Mouse (Mus musculus) brain, adult 2 months (tissue): ENCODE measurements around the gene Olfr458.
"Not testable (repeated sequence)": the region's sequence is repeated elsewhere in the genome, so short reads cannot be mapped to it uniquely, and the experiment has no call there.

Source experiments
- DNase-seq: peaks from one replicate; pipeline ENCODE4 v3.0.0; 2011; ENCODE audit warnings: low read depth, low spot score

Olfr458 gene

GRCm38 (mm10) chr6:42465096-42465495 lies at the start of gene Olfr458:
Olfr458 (minus strand) TSS chr6:42465196.
- DNase-seq: no peak

DNA sequence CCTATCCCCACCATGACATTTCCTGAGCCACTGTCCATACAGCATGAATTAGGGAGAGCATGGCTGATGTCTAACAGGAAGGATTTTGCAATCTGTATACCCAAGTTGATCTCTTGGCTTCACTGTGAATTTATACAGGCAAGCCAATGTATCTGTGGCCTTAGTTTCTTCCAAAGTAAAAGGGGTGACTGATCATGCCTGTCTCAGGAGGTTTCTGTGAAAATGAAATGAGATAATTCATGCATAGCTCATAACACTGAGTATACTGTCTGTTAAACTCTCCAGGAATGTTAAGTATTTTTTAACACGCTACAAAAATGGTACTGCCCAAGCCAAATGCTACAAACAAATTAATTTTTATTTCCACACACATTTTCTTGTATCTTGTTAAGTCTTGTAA lies 48.5 kb upstream of the Olfr458 start:
- no peak for DNase-seq

GRCm38 (mm10) chr6:42509311-42509710 lies 44.3 kb upstream of the Olfr458 start:
- DNase-seq: peak; percentile 2

- DNase-seq: peak; percentile 2
Observed at GRCm38 (mm10) chr6:42503478-42503877, 38.5 kb upstream of the Olfr458 start.

DNA sequence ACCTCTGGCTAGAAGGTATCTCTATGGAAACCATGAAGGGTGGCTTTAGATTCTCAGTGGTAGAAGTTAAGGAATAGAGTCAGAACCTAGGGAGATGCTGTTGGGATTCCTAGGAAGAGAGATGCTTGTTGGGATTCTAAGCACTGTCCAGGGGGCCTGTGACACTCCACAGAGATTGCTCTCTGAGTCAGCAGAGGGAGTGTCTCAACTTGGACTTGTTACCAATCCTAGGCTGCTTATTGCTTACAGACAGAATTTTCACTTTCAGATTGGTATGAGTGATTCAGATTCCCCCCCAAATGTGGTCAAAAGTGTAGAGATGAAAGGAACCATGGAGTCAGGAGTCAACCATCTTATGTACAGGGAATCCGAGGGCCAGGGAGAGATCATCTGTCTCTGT lies 24.7 kb upstream of the Olfr458 start:
- no peak for DNase-seq

DNA sequence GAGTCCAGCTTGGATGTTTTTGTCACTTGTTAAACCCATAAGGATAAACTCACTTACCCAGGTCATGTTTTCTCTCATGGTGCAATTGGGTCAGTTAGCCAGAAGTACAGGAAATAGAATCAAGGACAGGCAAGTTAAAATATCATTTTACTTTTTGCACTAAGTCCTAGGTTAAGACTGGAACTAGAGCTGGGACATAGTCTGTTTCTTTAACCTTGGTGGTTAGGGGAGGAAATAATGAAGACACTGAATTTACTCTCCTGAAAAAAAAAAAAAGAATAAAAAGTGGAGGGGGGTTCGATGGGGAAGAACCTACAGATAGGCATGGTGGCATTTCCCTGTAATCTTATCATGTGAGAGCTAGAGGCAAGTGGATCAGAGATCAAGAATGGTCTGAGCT lies 22.1 kb upstream of the Olfr458 start, which contains the start of gene Olfr456:
Olfr456 (minus strand) TSS at position 101 of the 400 bp plus-strand sequence.
- no peak for DNase-seq

GRCm38 (mm10) chr6:42484633-42485032 lies 19.6 kb upstream of the Olfr458 start:
- DNase-seq: no peak

DNA sequence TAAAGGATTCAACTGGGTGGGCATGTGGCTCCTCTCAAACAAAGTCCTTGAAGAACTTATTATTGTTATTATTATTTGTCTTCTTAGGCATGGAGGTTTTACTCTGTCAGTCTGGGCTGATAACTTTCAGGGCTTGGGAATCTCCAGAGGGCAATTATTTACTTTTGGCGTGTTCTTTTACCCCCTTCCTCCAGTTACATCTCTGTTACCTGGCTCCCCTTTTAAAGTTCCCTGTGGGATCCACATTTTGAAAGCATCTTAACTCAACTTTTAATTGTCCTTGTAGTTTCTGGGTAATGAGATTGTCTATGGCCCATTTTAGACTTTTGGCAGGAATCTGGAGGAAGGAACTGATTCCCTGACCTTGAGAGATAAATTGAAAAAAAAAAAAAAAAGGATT lies 11.2 kb upstream of the Olfr458 start, which contains the start of gene Olfr457:
Olfr457 (minus strand) TSS at position 101 of the 400 bp plus-strand sequence.
- DNase-seq: no peak

GRCm38 (mm10) chr6:42471298-42471697 lies 6.3 kb upstream of the Olfr458 start:
- DNase-seq: not testable (repeated sequence)

- DNase-seq: no peak
Observed at GRCm38 (mm10) chr6:42470542-42470941, 5.5 kb upstream of the Olfr458 start.

GRCm38 (mm10) chr6:42447381-42447780 lies 17.6 kb downstream of the Olfr458 start:
- DNase-seq: no peak

DNA sequence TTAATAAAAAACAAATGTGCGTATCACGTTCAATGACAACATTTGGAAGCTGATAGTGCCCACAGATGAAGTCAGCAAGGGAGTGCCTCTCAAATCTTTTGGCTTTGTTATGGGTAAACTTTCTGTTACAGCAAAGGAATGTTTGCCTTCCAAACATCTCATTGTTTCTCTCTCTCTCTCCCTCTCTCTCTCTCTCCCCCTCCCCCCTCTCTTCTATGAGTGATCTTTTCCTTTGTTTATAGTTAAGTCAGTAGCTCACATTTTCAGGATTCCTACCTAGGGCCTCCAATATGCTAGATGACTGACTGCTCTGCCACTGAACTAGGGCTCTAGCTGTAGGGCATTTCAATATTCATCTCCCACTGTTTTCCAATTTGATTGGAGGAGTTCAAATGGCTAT lies 20.5 kb downstream of the Olfr458 start:
- no peak for DNase-seq

- no peak for DNase-seq
Observed at GRCm38 (mm10) chr6:42441395-42441794, 23.6 kb downstream of the Olfr458 start.

GRCm38 (mm10) chr6:42435490-42435889 lies 29.5 kb downstream of the Olfr458 start:
- no peak for DNase-seq

- no peak for DNase-seq
Observed at GRCm38 (mm10) chr6:42434446-42434845, 30.6 kb downstream of the Olfr458 start, which contains the start of gene Tas2r126. Tas2r126 (plus strand) TSS chr6:42434535.

GRCm38 (mm10) chr6:42433554-42433953 lies 31.4 kb downstream of the Olfr458 start:
- DNase-seq: no peak

GRCm38 (mm10) chr6:42426337-42426736 lies 38.7 kb downstream of the Olfr458 start:
- peak; percentile 56 for DNase-seq

GRCm38 (mm10) chr6:42424472-42424871 lies 40.5 kb downstream of the Olfr458 start:
- DNase-seq: no peak

DNA sequence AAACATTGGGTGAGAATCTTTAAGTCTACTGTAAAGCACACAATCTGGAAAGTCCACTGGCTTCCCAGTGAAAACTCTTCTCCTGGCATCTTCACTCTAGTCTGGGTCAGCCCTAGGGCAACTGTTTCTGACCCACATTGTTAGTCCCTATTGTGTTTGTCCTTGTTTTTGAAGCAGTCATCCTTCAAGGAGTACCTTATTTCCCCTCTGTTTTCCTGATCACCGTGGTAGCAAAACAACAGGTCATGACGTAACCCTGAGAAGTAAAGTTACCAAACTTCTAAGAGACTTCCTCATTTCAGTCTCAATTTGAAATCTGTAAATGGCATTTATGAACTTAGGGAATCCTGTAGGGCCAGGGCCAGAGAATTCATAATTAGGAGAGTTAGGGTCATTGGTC lies 43.6 kb downstream of the Olfr458 start:
- no peak for DNase-seq

DNA sequence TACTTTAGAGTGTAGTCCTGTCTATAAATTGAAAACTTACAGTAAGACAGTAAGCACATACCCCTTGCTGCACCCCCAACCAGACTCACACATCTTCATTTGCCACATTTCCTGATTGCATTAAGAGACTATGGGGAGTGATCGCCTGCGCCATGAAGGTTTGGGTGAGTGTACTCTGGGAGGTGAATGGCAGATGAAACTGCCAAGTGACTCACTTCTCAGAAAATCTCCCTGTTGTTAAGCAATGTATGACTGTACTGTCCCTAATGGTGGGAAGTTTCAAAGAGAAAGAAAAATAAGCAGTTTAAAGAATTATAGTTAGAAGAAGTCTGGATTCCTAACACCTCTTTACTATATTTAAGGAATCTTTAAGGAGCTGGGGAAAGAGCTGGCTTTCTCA lies 45.6 kb downstream of the Olfr458 start:
- DNase-seq: peak; percentile 51
